Mouse (Mus musculus) Patski (cell line): Measurements from ENCODE around the gene Prx. TPM values are rescaled to one million over a fixed set of nuclear protein-coding genes. Genes with fewer than 3 reads are reported as not detected.
A peak's percentile ranks its signal among the peaks of the same experiment; 100 is the strongest.

Source experiments
- ATAC-seq: fragments of 100-300 bp; one replicate; pipeline ENCODE4 v1.8.0; 2021
- CTCF ChIA-PET: fragments of 350-600 bp; sonication (Branson Sonifier 250); formaldehyde crosslinking; loops from one replicate; lab custom pipeline; 2022; ENCODE audit warnings: inconsistent platforms; lab: Charles Lee
- POLR2A ChIA-PET: fragments of 350-600 bp; sonication (Branson Sonifier 250); formaldehyde crosslinking; loops from one replicate; lab custom pipeline; 2022; ENCODE audit warnings: antibody characterized with exemption, inconsistent platforms; lab: Charles Lee
- DNase-seq: peaks from one replicate; pipeline ENCODE4 v3.0.0-alpha.2; 2011; ENCODE audit warnings: low read depth, low spot score
- H3K27me3 ChIP-seq: fragments of 371-371 bp; one replicate; pipeline ENCODE4 v1.5.1; 2021
- CTCF ChIP-seq: fragments of 100-300 bp; IDR thresholded peaks from one replicate; pipeline ENCODE4 v1.5.1; 2021
- in situ Hi-C: fragments of 300-500 bp; cut with MboI; formaldehyde crosslinking; loops from 3 replicates; pipeline ENCODE4 v1.11.1; 2018; ENCODE audit warnings: low pct_unique_long_range_greater_than_20kb, mixed read lengths
- polyA plus RNA-seq: library from polyadenylated mRNA; unstranded; gene quantifications from one replicate; pipeline ENCODE4 v1.2.3, GENCODE M21; 2021

The Prx gene
- polyA plus RNA-seq, 1 experiment from 2014 or later = 4.4 TPM

GRCm38 (mm10) chr7:27472596-27472995, 26.5 kb upstream of the Prx start:
- DNase-seq = no peak
- ChIA-PET POLR2A (interaction anchor here (0.7 to 0.8 kb wide), 2 partner anchors 14 to 1699 kb away, joined by 3 read pairs; no protein-coding TSS in a partner anchor), CTCF (interaction anchor here (0.7 to 1.6 kb wide), 6 partner anchors 11 to 55 kb away, joined by 4 to 6 read pairs (median 4); partner anchors contain the start of gene Sertad1)
- in situ Hi-C loops = no loop called here
- ATAC-seq = no peak
- no peaks in the 10 kb centered on the region for H3K27me3 ChIP-seq
- TF ChIP-seq CTCF = no peak

GRCm38 (mm10) chr7:27473156-27473834, 25.8 kb upstream of the Prx start, which contains the start of gene Sertad3:
Gene Sertad3, plus strand, starts transcription at chr7:27473768.
- no peak for TF ChIP-seq CTCF
- no peaks in the 10 kb centered on the region for H3K27me3 ChIP-seq
- DNase-seq = peak; percentile 96
- POLR2A ChIA-PET = interaction anchor here (0.8 kb wide), 1 partner anchor 14 kb away, joined by 3 read pairs; no protein-coding TSS in a partner anchor
- peak; percentile 89 for ATAC-seq
- CTCF ChIA-PET = interaction anchor here (0.7 to 1.6 kb wide), 5 partner anchors 11 to 54 kb away, joined by 4 to 6 read pairs (median 4); partner anchors contain the start of gene Sertad1
- in situ Hi-C loops = no loop called here

GRCm38 (mm10) chr7:27473835-27474489, 25.2 kb upstream of the Prx start:
- no peak for TF ChIP-seq CTCF
- POLR2A ChIA-PET = interaction anchor here (0.8 to 1.5 kb wide), 2 partner anchors 17 to 34 kb away, joined by 3 to 5 read pairs; no protein-coding TSS in a partner anchor

DNA sequence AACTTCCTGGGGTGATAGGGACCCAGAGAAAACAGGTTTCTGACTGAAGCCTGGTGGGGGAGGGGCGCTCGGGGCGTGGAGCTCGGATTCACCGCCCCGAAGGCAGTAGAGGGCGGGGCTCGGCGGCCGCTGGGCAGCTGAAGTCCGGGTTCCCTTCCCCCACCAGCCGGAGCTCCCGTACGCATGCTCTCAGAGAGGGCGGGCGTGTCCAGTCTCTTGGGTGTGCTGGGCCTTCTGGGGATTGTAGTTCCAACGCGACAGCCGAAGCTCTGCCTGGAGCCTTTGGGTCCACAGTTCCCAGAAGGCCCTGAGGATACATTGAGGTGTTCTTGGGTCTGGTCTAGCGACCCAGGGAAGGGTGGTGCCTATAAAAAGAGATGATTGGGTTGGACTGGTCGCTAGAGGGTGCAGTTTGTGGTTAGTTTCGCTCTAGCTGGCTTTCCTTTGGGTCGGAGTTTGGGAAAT, 24.6 kb upstream of the Prx start:
- POLR2A ChIA-PET = interaction anchor here (0.8 to 1.5 kb wide), 2 partner anchors 17 to 33 kb away, joined by 3 to 5 read pairs; no protein-coding TSS in a partner anchor
- CTCF ChIA-PET = interaction anchor here (0.8 to 2.4 kb wide), 8 partner anchors 13 to 52 kb away, joined by 3 to 7 read pairs (median 4); partner anchors contain the start of gene Sertad1

More at GRCm38 (mm10) chr7:27473835-27474489, 25.2 kb upstream of the Prx start:
- peak; percentile 2 for ATAC-seq
- in situ Hi-C loops = no loop called here
- DNase-seq = peak; percentile 17
- no peaks in the 10 kb centered on the region for H3K27me3 ChIP-seq
- CTCF ChIA-PET = interaction anchor here (0.8 to 2.4 kb wide), 9 partner anchors 13 to 53 kb away, joined by 3 to 7 read pairs (median 4); partner anchors contain the start of gene Sertad1

DNA sequence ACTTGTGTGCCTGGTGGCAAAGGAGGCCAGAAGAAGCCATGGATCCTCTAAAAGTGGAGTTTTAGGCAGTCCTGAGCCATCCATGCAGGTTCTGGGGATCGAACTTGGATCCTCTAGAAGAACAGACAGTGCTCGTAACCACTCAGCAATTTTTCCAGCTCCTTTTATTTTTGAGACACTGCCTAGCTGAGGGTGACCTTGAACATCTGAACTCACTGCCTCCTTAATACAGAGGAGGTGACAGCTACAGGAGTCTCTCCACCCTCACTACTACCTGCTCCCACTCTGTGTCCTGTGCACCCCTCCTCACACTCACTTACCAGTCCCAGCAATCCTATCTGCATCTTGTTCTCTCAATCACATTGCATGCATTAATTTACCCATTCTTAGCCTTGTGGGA, 23.5 kb upstream of the Prx start:
- in situ Hi-C loops = loop anchor here (25.0 kb wide), 1 partner anchor 288 kb away; the partner anchor contains the start of genes BC024978, Gm21983, Mia and Rab4b
- DNase-seq = no peak
- no peaks in the 10 kb centered on the region for H3K27me3 ChIP-seq
- ChIA-PET CTCF (interaction anchor here (1.0 to 2.4 kb wide), 3 partner anchors 15 to 33 kb away, joined by 3 to 7 read pairs (median 3); no protein-coding TSS in a partner anchor), POLR2A (interaction anchor here (1.5 kb wide), 1 partner anchor 15 kb away, joined by 5 read pairs; no protein-coding TSS in a partner anchor)
- no peak for ATAC-seq
- TF ChIP-seq CTCF = no peak

More for the DNA sequence above, 24.6 kb upstream of the Prx start:
- in situ Hi-C loops = no loop called here
- ATAC-seq (peak; percentile 94), DNase-seq (peak; percentile 94)
- no peak for TF ChIP-seq CTCF
- H3K27me3 ChIP-seq = no peaks in the 10 kb centered on the region

DNA sequence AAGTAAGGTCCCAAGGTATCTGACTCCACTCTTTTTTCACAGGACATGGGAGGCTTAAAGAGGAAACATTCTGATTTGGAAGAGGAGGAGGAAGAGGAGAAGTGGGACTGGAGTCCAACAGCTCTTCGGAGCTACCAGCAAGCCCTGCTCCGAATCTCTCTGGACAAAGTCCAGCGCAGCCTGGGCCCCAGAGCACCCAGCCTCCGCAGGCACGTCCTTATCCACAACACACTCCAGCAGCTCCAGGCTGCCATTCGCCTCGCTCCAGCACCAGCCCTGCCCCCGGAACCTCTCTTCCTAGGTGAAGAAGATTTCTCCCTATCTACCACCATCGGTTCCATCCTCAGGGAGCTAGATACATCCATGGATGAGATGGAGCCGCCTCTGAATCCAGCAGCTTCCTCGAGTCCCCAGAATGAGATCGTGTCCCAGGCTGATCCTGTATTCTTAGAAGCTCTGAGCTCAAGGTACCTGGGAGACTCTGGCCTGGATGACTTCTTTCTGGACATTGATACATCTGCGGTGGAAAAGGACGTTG, 23.0 kb upstream of the Prx start:
- no peaks in the 10 kb centered on the region for H3K27me3 ChIP-seq
- no peak for DNase-seq
- POLR2A ChIA-PET = no interaction called here
- ATAC-seq = no peak
- in situ Hi-C loops = loop anchor here (25.0 kb wide), 1 partner anchor 289 kb away; the partner anchor contains the start of genes BC024978, Gm21983, Mia and Rab4b
- CTCF ChIA-PET = interaction anchor here (1.0 to 2.4 kb wide), 2 partner anchors 14 to 32 kb away, joined by 3 to 7 read pairs; no protein-coding TSS in a partner anchor
- TF ChIP-seq CTCF = no peak

GRCm38 (mm10) chr7:27478561-27478960, 20.6 kb upstream of the Prx start:
- H3K27me3 ChIP-seq = no peaks in the 10 kb centered on the region
- in situ Hi-C loops = loop anchor here (25.0 kb wide), 1 partner anchor 291 kb away; the partner anchor contains the start of genes BC024978, Gm21983, Mia and Rab4b
- DNase-seq (no peak), ATAC-seq (no peak)
- POLR2A ChIA-PET = no interaction called here
- TF ChIP-seq CTCF = no peak
- CTCF ChIA-PET = interaction anchor here (1.5 to 2.8 kb wide), 2 partner anchors 13 to 48 kb away, joined by 9 read pairs; no protein-coding TSS in a partner anchor

GRCm38 (mm10) chr7:27479750-27480149, 19.4 kb upstream of the Prx start:
- ATAC-seq (no peak), DNase-seq (no peak)
- ChIA-PET POLR2A (no interaction called here), CTCF (interaction anchor here (1.5 to 2.8 kb wide), 3 partner anchors 11 to 47 kb away, joined by 4 to 9 read pairs (median 9); no protein-coding TSS in a partner anchor)
- in situ Hi-C loops = loop anchor here (25.0 kb wide), 1 partner anchor 292 kb away; the partner anchor contains the start of genes BC024978, Gm21983, Mia and Rab4b
- H3K27me3 ChIP-seq = no peaks in the 10 kb centered on the region
- no peak for TF ChIP-seq CTCF

GRCm38 (mm10) chr7:27480506-27480905, 18.6 kb upstream of the Prx start:
- no peak for ATAC-seq
- CTCF ChIA-PET = interaction anchor here (1.3 to 2.8 kb wide), 3 partner anchors 11 to 29 kb away, joined by 3 to 9 read pairs (median 4); no protein-coding TSS in a partner anchor
- in situ Hi-C loops = loop anchor here (25.0 kb wide), 1 partner anchor 293 kb away; the partner anchor contains the start of genes BC024978, Gm21983, Mia and Rab4b
- POLR2A ChIA-PET = interaction anchor here (0.5 to 1.0 kb wide), 2 partner anchors 20 to 95 kb away, joined by 3 read pairs; no protein-coding TSS in a partner anchor
- TF ChIP-seq CTCF = no peak
- H3K27me3 ChIP-seq = no peaks in the 10 kb centered on the region
- no peak for DNase-seq
